Mouse (Mus musculus) kidney, adult 18-20 months (tissue): Measurements from ENCODE around the gene Anxa2.
A peak's percentile ranks its signal among the peaks of the same experiment; 100 is the strongest.

Source experiments
- DNase-seq: peaks from one replicate; pipeline ENCODE4 v3.0.0; 2021

Anxa2 gene

GRCm38 (mm10) chr9:69514206-69514605 lies 60.8 kb downstream of the Anxa2 start:
- DNase-seq = no peak

GRCm38 (mm10) chr9:69515416-69515815 lies 62.0 kb downstream of the Anxa2 start:
- no peak for DNase-seq

DNA sequence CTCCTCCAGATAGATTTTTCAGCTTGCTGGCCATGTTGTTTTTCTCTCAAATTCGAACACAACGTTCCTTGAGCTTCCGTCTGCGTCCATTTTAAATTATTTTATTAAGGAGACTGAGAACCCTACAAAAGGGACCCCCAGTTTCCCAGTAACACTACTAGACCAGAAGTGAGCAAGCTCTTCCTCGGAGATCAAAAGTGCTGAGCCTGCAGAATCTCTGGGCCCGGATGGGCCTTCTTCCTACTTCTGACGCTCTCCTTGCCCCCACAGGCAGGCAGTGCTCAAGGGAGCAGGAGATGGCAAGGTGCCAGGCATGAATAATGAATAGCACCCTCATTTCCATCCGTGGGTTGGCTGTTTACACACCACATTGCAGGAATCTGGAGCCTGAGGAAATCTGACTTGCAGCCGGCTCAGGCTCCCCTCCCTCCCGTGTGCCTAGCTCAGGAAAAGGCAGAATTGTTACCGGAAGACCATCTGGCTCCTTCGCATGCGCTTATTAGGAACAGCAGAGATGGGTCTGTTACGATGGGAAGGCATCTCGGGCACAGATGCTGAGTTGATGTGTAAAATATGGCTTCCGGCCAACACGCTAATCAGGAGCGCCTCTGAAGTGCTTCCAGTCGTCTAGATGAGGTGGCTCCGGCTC lies 64.1 kb downstream of the Anxa2 start:
- peak; percentile 9 for DNase-seq
